Mouse (Mus musculus) stomach, embryonic 15.5 days (tissue): ENCODE results near the gene Gnai2. TPM values are rescaled to one million over a fixed set of nuclear protein-coding genes. Genes with fewer than 3 reads are reported as not detected.

Experiments
- ATAC-seq: fragments of 200-750 bp; cut with Nextera tagmentation; 2 replicates; pipeline ENCODE4 v1.8.0; 2017; ENCODE audit warnings: low read depth, moderate number of reproducible peaks, moderate TSS enrichment; ENCODE audit not compliant: insufficient read depth, low FRiP score
- H3K27ac ChIP-seq: fragments of 300-500 bp; sonication (generic); 2 replicates; pipeline ENCODE4 v1.5.1; 2015; ENCODE audit warnings: mild to moderate bottlenecking, inconsistent platforms
- H3K27me3 ChIP-seq: fragments of 300-500 bp; sonication (generic); replicated peaks from 2 replicates; pipeline ENCODE4 v1.6.1; 2015; ENCODE audit warnings: inconsistent platforms
- H3K36me3 ChIP-seq: fragments of 300-500 bp; sonication (generic); 2 replicates; pipeline ENCODE4 v1.6.1; 2015; ENCODE audit warnings: inconsistent platforms
- H3K4me1 ChIP-seq: fragments of 300-500 bp; sonication (generic); 2 replicates; pipeline ENCODE4 v1.6.1; 2015; ENCODE audit warnings: inconsistent platforms
- H3K4me2 ChIP-seq: fragments of 300-500 bp; sonication (generic); 2 replicates; pipeline ENCODE4 v1.6.1; 2015; ENCODE audit warnings: mild to moderate bottlenecking, inconsistent platforms
- H3K4me3 ChIP-seq: fragments of 300-500 bp; sonication (generic); replicated peaks from 2 replicates; pipeline ENCODE4 v1.5.1; 2015; ENCODE audit warnings: inconsistent platforms
- H3K9ac ChIP-seq: fragments of 300-500 bp; sonication (generic); 2 replicates; pipeline ENCODE4 v1.6.1; 2015; ENCODE audit warnings: inconsistent platforms
- H3K9me3 ChIP-seq: fragments of 300-500 bp; sonication (generic); 2 replicates; pipeline ENCODE4 v1.6.1; 2016; ENCODE audit warnings: inconsistent platforms
- WGBS: fragments of 180-500 bp; shearing (Covaris S2); methylation state at CpG from one replicate; pipeline ENCODE4 v1.1.7; 2015; 5-methylcytosine and 5-hydroxymethylcytosine counted together
- polyA plus RNA-seq: library from polyadenylated mRNA; unstranded; fragments of >200 nt; fragmentation: Nextera tagmentation; extraction: Ambion mirVana; gene quantifications from 2 replicates; pipeline ENCODE4 v1.2.1, GENCODE M21; 2015

The Gnai2 gene
- polyA plus RNA-seq, 1 experiment from 2014 or later = 371 TPM

DNA sequence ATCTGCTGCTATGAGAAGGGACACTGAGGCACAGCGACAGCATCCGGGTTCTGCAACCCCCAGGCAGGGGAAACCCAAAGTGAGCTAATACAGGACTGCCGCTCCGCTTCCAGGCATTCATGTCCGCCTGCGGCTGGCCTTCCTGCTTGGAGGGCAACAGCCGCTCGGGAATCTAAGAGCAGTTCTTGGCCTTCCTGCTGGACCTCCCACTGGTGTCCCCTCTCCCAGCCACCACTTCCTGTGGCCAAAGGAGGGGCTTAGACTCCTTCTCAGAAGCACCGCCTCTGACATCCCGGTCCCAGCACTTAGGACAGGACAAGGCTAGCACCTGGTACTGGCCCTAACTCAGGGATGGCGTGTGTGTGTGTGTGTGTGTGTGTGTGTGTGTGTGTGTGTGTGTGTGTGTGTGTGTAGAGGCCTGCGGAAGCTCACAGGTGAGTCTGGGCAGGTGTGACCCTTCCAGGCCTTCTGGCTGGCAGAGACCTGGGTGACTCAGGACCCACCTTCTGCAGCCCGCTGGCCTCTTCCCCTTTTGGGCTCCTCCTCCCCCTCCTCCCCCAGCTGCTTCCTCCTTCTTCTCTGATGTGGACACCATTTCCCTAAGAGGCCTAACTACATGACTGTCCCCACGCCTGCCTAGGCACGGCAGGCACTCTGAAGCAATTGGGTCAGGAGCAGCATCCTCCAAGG lies 6.3 kb downstream of the Gnai2 start:
- Histone ChIP-seq H3K9me3 (no peaks in the 10 kb centered on the region), H3K9ac (no peak overlapping the region), H3K27ac (peak overlapping the region; percentile 69), H3K27me3 (no peaks in the 10 kb centered on the region), H3K4me2 (peak overlapping the region; percentile 31), H3K4me1 (peaks cover 85% of the 10 kb centered on the region), H3K36me3 (0 out of 2 replicates have a peak, but pooled peaks cover 9% of the 10 kb centered on the region), H3K4me3 (0 out of 2 replicates have a peak overlapping the region, but pooled peaks have one; percentile 8)
- WGBS = 43% methylated on average over 14 of the region's 15 CpGs
- no peak for ATAC-seq

- Histone ChIP-seq H3K27me3 (no peaks in the 10 kb centered on the region), H3K9me3 (no peaks in the 10 kb centered on the region), H3K36me3 (0 out of 2 replicates have a peak, but pooled peaks cover 9% of the 10 kb centered on the region), H3K27ac (peak overlapping the region; percentile 69), H3K4me3 (no peak overlapping the region), H3K4me2 (peak overlapping the region; percentile 31; the same call in 1 of the 2 replicates), H3K4me1 (peaks cover 80% of the 10 kb centered on the region), H3K9ac (0 out of 2 replicates have a peak overlapping the region, but pooled peaks have one; percentile 18)
- no peak for ATAC-seq
- 41% methylated on average over 20 of the region's 20 CpGs for WGBS
These were observed 7.5 kb downstream of the Gnai2 start for GRCm38 (mm10) chr9:107627387-107628255.

- no peak overlapping the region for H3K4me3 ChIP-seq
- peak; percentile 40 for ATAC-seq
- WGBS = 17% methylated on average over 2 of the region's 2 CpGs
These were observed 8.3 kb downstream of the Gnai2 start for GRCm38 (mm10) chr9:107626844-107627277.

DNA sequence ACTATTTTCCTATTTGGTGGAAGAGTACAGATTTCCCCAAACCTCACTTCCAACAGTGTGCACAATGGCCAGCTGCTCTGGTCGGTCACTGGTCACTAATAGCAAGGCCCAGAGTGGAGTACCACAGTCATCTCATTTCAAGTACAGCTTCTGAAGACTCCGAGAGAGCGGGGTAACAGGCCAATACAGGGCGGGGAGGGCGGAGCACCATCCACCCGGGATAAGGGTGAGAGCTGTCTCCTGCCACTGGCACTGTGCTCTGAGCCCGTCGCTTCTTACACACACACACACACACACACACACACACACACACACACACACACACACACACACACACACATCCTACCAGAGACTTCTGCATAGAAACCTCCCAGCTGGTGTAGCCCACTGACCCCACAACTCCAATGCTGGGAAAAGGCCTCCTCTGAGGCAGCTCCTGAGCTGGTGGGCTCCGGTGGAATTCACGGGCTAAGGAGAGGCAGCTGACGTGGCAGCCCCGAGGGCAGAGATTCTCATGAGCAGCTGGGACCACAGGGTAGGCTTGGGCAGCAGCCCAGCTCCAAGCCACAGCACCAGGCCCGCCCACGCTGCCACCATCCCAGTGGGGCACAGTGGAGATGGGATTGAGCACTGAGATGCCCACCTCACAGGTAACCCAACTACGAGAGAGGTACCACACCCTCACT lies 8.9 kb downstream of the Gnai2 start:
- peak; percentile 1; the same call in 1 of the 2 replicates for ATAC-seq
- 33% methylated on average over 15 of the region's 15 CpGs for WGBS
- Histone ChIP-seq H3K27me3 (no peaks in the 10 kb centered on the region), H3K36me3 (0 out of 2 replicates have a peak, but pooled peaks cover 5% of the 10 kb centered on the region), H3K9ac (no peak overlapping the region), H3K27ac (peak overlapping the region; percentile 69), H3K9me3 (no peaks in the 10 kb centered on the region), H3K4me2 (peak overlapping the region; percentile 31), H3K4me1 (peaks cover 67% of the 10 kb centered on the region), H3K4me3 (no peak overlapping the region)

More at GRCm38 (mm10) chr9:107626844-107627277, 8.3 kb downstream of the Gnai2 start:
- Histone ChIP-seq H3K27ac (peak overlapping the region; percentile 69), H3K4me2 (peak overlapping the region; percentile 31), H3K9me3 (no peaks in the 10 kb centered on the region), H3K4me1 (peaks cover 72% of the 10 kb centered on the region), H3K36me3 (0 out of 2 replicates have a peak, but pooled peaks cover 9% of the 10 kb centered on the region), H3K9ac (0 out of 2 replicates have a peak overlapping the region, but pooled peaks have one; percentile 18), H3K27me3 (no peaks in the 10 kb centered on the region)

- Histone ChIP-seq H3K4me3 (no peak overlapping the region), H3K27me3 (no peaks in the 10 kb centered on the region), H3K36me3 (peaks cover 6% of the 10 kb centered on the region; the same call in 1 of the 2 replicates), H3K9ac (no peak overlapping the region), H3K4me2 (no peak overlapping the region), H3K27ac (peak overlapping the region; percentile 58), H3K9me3 (no peaks in the 10 kb centered on the region), H3K4me1 (peaks cover 66% of the 10 kb centered on the region)
- no peak for ATAC-seq
- WGBS = 91% methylated on average over 12 of the region's 12 CpGs
These were observed 9.6 kb downstream of the Gnai2 start for GRCm38 (mm10) chr9:107625351-107626128.

- Histone ChIP-seq H3K27ac (peak overlapping the region; percentile 58), H3K27me3 (no peaks in the 10 kb centered on the region), H3K4me3 (no peak overlapping the region), H3K36me3 (peaks cover 12% of the 10 kb centered on the region), H3K9ac (no peak overlapping the region), H3K9me3 (no peaks in the 10 kb centered on the region), H3K4me2 (no peak overlapping the region), H3K4me1 (peaks cover 63% of the 10 kb centered on the region)
- 87% methylated on average over 3 of the region's 3 CpGs for WGBS
- ATAC-seq = no peak
These were observed 10.2 kb downstream of the Gnai2 start for GRCm38 (mm10) chr9:107624951-107625350.

DNA sequence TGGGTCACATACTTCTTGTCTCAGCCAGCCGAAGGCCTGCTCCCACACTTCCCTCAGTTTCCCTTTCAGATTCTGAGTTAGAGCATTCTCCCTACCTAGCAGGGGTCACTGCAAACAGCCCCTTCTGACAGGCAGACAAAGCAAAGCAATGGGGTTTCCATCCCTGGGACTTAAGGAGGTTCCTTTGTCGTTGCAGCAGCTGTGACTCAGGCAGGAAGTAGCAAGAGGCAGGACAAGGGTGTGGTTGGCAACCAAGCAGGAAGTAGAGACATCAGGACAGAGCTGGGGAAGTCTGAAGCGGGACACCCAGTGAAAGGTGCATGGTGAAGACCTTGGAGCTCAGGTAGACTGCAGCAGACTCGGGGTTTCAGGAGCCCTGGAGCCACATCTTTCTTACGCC lies 10.6 kb downstream of the Gnai2 start:
- Histone ChIP-seq H3K4me1 (peaks cover 63% of the 10 kb centered on the region), H3K4me2 (no peak overlapping the region), H3K27me3 (no peaks in the 10 kb centered on the region), H3K27ac (peak overlapping the region; percentile 58), H3K9me3 (no peaks in the 10 kb centered on the region), H3K36me3 (peaks cover 16% of the 10 kb centered on the region), H3K9ac (no peak overlapping the region), H3K4me3 (no peak overlapping the region)
- no peak for ATAC-seq
- 68% methylated on average over 5 of the region's 5 CpGs for WGBS

DNA sequence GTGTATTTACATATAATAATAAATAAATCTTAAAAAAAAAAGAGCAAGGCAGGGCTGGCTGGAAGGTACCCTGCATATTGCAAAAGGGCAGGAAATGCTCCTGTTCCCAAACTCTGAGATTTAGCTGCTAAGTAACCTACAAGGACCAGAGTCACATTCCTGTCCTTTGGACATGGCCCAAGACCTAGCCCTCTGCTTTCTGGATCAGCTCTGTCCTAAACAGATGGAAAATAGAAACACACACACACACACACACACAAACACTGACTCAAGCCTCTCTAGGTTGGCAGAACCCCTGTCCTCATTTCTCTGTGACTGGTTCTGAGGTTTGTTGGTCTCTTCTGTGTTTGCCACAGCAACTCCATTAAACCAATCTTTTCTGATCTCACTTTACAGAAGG lies 14.2 kb downstream of the Gnai2 start:
- Histone ChIP-seq H3K4me2 (no peak overlapping the region), H3K4me1 (peaks cover 45% of the 10 kb centered on the region), H3K36me3 (peaks cover 39% of the 10 kb centered on the region), H3K9me3 (no peaks in the 10 kb centered on the region), H3K9ac (no peak overlapping the region), H3K4me3 (no peak overlapping the region), H3K27ac (no peak overlapping the region), H3K27me3 (no peaks in the 10 kb centered on the region)
- ATAC-seq = no peak

DNA sequence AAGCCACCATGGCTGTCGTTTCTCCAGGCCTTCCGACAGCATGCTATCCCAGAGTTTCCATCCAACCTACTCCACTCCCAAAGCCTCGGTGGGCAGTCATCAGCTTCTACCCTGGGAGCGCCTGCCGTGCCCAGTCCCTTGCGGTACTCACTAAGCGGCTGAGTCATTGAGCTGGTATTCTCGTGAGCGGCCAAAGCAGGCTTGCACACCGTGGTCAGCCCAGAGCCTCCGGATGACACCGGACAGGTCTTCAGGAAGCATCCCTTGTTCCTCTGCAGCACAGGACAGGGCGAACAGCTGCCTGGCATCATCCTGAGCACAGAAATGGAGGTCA lies 15.7 kb downstream of the Gnai2 start:
- Histone ChIP-seq H3K9me3 (no peaks in the 10 kb centered on the region), H3K4me3 (no peak overlapping the region), H3K4me1 (peaks cover 33% of the 10 kb centered on the region), H3K27ac (peak overlapping the region; percentile 85), H3K9ac (no peak overlapping the region), H3K36me3 (peaks cover 44% of the 10 kb centered on the region), H3K27me3 (no peaks in the 10 kb centered on the region), H3K4me2 (no peak overlapping the region)
- 59% methylated on average over 13 of the region's 13 CpGs for WGBS
- ATAC-seq = 0 out of 2 replicates have a peak, but pooled peaks have one; percentile 8

DNA sequence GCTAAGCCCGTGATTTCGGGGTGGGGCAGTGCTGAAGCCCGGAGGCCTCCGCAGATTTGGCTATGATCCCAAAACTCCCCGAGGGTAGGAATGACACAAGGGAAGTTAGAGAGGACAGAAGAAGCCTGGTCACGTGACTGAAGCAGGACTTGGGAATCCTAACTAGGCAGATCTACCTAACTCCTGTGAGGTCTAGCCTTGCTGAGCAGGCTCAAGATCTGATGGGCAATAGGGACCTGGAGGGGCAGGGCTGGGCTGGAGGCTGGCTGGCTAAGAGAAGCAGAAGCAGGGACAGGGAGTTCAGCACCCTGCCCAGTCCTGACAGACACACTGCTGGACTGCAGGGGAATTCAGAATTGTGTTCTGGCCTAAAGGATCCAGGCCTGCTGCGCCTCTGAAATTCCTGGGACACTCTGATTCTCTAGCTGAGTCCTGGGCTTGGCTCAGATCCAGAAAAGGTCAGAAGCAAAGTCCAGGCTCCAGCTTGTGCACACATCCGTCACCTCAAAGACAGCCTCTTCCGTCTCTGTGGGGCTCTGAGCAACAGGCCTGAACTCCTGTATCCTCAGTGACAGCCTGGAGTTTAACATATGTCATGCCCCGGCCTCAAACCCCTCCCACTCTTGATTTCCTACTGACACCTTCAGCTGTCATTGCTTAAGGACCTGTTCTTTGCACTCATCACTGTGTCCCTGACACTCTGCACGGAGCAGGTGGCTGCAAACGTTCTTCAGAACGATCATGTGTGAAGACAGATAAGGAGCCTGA lies 16.2 kb downstream of the Gnai2 start:
- Histone ChIP-seq H3K4me3 (no peak overlapping the region), H3K27me3 (no peaks in the 10 kb centered on the region), H3K9me3 (no peaks in the 10 kb centered on the region), H3K27ac (peak overlapping the region; percentile 85), H3K4me2 (no peak overlapping the region), H3K36me3 (peaks cover 46% of the 10 kb centered on the region), H3K9ac (no peak overlapping the region), H3K4me1 (peaks cover 29% of the 10 kb centered on the region)
- 17% methylated on average over 13 of the region's 13 CpGs for WGBS
- ATAC-seq = peak; percentile 69
